Mouse (Mus musculus) naive thymus-derived CD4-positive, alpha-beta T cell, adult 5 months (primary cell): ENCODE data around the gene Il1f9. TPM values are rescaled to one million over a fixed set of nuclear protein-coding genes. Genes with fewer than 3 reads are reported as not detected.

Experiments
- polyA plus RNA-seq: library from polyadenylated mRNA; unstranded; fragments of 100-300 nt; shearing (Covaris generic); gene quantifications from one replicate; pipeline ENCODE4 v1.2.1, GENCODE M21; 2017

Gene Il1f9
- polyA plus RNA-seq = not detected

GRCm38 (mm10) chr2:24186176-24186575, at the start of gene Il1f9:
Gene Il1f9 (plus strand): TSS chr2:24186476.

GRCm38 (mm10) chr2:24152861-24153260, 33.4 kb upstream of the Il1f9 start, which contains the start of gene Il1f8:
Gene Il1f8 (plus strand): TSS chr2:24153161.

GRCm38 (mm10) chr2:24215118-24215517, 28.8 kb downstream of the Il1f9 start, which contains the start of gene Il1f6:
Gene Il1f6 (plus strand): TSS chr2:24215418.

Other genes starting within 250 kb of the Il1f9 start
- gene Hnmt, start 137.1 kb upstream of the Il1f9 start, polyA plus RNA-seq = not detected
- gene Tbpl2, start 89.9 kb upstream of the Il1f9 start, polyA plus RNA-seq = not detected
- not detected for gene Il1f8, start 33.3 kb upstream of the Il1f9 start, polyA plus RNA-seq
- gene Il1f6, start 28.9 kb downstream of the Il1f9 start, polyA plus RNA-seq = not detected
- gene Il1f5, start 90.5 kb downstream of the Il1f9 start, polyA plus RNA-seq = not detected
- gene Il1f10, start 104.7 kb downstream of the Il1f9 start, polyA plus RNA-seq = not detected
- gene Il1rn, start 150.4 kb downstream of the Il1f9 start, polyA plus RNA-seq = 0.44 TPM
- gene Psd4, start 181.1 kb downstream of the Il1f9 start, polyA plus RNA-seq = 107 TPM